Mouse (Mus musculus) megakaryocyte progenitor cell, adult 5-6 weeks (primary cell): ENCODE data around the gene Sgsm2. TPM values are rescaled to one million over a fixed set of nuclear protein-coding genes. Genes with fewer than 3 reads are reported as not detected.

ENCODE experiments used
- ATAC-seq: replicated peaks from 2 replicates; pipeline ENCODE4 v1.8.0; 2016; ENCODE audit warnings: mild to moderate bottlenecking, moderate TSS enrichment, inconsistent platforms; ENCODE audit not compliant: poor library complexity
- total RNA-seq, 2 experiments: library from RNA; stranded (forward) in 1 of 2; stranded (reverse) in 1 of 2; fragments of 157-497, 149-512 nt in 1 of 2; fragments of 200-1000 nt in 1 of 2; gene quantifications; 2 replicates each; pipeline versions ENCODE4 v1.2.3 to v1.2.4; 2015 to 2017

Sgsm2 gene
- total RNA-seq, 2 experiments from 2014 or later = 4.5 to 6.9 TPM

DNA sequence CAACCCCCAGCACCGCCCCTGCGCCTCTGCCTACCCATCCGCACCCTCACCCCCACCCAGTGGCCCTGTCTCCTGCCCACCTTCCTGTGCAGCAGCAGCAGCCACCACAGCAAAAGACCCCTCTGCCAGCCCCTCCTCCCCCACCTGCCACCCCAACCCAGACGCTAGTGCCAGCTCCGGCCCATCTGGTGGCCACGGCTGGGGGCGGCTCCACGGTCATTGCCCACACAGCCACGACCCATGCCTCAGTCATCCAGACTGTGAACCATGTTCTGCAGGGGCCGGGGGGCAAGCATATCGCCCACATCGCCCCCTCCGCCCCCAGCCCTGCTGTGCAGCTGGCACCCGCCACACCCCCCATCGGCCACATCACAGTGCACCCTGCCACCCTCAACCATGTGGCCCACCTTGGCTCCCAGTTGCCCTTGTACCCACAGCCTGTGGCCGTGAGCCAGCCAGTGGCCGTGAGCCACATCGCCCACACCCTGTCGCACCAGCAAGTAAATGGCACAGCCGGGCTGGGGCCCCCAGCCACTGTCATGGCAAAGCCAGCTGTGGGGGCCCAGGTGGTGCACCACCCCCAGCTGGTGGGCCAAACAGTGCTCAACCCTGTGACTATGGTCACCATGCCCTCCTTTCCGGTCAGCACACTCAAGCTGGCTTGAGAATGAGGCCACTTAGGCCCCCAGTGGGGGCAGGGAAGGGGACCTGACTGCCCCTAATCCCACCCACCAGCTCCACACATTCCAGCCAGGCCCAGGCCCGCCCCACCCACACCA is 54.0 kb downstream of the Sgsm2 start:
- ATAC-seq = no peak

DNA sequence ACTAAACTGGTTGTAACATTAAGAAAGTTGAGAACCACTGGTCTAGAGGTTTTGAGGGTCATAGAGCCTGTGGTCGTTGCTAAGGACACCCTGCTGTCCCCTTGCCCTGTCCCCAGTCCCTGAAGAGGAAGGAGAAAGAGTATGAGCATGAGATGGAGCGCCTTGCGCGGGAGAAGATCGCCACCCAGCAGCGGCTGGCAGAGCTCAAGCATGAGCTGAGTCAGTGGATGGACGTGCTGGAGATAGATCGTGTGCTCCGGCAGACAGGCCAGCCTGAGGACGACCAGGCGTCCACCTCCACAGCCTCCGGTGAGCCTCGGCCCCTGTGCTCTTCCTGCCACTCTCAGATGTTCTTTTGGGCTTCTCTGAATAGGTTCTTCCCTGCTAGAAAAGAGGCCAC is 54.8 kb downstream of the Sgsm2 start:
- no peak for ATAC-seq

DNA sequence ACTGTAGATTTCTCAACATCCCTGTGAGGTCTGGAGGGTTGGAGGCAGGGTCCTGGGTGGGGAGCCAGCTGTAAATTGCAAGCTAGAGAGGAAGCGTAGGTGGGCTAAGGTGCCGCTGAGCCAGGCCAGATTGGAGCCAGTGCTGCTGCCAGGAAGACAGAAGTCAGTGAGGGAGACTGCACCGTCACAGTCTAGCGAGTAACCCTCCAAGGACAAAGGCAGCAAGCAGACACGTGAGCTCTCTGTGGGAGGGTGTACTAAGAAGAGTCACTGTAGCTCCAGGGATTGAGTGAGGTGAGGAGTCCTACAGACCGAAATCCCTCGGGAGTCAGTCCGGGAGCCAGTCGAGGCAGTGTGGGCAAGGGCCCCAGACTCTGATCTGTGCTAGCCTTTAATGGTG is 55.5 kb downstream of the Sgsm2 start:
- ATAC-seq = no peak

DNA sequence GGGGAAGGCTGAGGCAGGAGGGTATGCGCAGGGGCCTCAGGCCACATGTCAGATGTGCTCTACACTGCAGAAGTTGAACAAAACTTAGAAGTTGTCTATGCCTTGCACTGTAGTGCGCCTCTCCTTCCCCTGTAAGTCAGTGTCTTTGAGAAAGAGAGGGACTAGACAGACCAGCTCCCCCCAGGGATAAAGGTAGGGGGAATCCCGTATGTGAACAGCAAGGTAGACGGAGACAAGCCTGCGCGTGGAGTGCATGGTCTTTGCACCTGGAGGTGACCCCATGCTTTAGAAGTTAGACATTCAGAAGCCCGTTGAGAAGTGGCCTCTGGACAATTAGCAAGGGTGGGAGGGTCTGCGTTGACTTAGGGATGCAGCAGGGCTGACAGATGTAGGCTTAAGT is 56.1 kb downstream of the Sgsm2 start:
- ATAC-seq = no peak

DNA sequence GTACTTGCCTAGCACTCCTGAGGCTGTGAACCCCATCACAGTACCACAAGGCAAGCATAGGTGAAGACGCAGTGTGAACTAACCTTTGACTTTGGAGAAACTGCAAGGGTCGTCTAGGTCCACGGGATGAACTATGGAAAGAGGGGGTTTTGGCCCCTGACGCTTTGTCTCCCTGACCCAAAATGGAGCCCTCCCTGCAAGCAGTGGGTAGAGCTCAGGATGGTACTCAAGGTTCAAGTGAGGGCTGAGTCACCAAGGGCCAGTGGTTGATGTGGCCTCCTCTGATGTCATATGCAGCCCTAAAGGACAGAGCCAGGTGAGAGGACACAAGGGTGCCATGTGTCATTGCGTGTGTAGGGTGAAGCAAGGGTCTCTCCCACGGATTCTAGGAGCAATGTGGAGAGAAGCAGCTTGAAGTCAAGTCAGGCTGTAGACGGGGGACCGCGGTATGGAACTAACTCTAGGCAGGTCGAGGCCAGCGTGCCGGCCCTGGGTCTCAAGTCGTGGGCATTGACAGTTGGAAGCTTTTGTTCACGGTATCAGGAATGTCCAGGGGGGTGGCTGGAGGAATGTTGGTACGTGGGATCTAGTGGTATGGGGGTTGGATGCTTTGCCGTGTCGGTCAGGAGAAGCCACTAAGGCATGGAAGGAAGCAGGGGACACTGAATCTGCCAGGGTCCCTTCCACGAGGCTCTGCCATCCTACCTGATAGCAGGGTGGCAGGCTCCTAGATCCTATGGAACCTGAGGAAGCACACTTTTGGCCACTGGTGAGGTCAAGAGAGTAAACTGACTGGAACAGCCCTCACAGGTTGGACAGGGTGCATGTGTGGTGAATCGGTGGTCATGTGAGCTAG is 56.8 kb downstream of the Sgsm2 start:
- no peak for ATAC-seq

DNA sequence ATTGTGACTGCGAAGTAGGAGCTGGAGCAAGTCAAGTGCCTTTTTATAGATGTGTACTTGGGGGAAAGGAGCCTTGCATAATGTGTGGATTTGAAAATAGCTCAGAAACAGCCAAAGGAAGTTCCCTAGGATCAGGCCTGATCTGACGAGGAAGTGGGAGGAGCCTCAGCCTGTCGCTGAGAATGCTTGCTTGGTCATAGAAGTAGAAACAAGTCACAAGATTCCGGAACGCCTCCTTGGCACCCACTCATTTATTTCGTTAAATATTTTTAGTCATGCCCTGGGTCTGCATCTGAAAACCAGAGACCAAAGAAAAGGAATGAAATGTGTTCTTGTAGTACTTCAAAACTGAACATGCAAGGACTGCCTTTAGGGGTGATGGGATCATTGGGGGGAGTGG is 57.9 kb downstream of the Sgsm2 start:
- peak; percentile 36 for ATAC-seq

DNA sequence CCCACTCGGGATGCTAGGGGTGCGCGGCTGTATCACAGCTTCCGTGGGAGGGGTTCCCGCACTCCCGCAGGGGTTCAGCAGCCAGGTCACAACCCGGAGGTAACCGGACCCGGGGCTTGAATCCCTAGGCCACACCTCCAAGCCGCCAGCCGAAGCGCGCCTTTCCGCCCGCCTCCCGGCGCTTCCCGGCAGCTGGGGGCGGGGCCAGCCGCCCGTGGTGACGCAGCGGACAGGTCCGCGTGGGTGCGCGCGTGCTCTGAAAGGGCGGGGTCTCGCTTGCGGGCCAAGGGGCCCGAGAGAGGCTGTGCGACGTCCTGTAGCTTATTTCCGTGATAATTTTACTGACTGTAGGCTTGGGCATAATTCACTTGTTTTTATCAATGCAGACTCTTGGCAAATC is 58.4 kb downstream of the Sgsm2 start:
- peak; percentile 58 for ATAC-seq

DNA sequence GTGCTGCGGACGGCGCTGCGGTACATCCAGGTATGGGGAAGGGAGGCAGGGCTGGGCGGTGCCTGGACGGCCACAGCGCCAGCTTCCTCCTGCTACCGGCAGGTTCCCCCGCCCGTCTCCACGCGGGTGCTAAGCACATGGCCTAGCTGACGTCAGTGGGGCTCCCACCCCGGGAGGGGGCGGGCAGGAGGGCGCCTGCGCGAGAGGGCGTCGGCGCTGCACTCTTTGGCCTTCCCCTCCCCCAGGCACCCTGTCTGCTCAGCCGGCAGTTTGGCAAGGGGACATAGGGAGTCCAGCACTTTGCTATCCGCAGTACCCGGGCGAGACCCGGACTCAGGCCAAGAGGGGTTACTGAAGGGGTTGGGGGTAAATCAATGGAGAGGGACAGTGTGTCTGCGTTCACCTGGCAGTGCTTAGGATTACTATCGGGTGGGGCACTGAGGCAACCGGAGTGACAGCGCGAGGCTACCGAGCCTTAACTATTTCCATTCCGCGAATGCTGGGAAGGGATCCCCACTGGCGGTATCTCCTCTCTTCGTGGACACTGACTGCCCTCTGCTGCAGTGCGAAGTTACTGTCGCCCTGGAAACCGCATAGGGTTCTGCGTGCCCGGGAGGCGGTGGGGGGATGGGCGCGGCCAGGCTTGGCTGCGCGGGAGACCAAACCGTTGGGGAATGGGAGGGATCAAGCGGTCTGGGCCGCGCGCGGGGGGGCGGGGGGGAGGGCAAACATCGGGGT is 59.0 kb downstream of the Sgsm2 start:
- peak; percentile 68 for ATAC-seq

DNA sequence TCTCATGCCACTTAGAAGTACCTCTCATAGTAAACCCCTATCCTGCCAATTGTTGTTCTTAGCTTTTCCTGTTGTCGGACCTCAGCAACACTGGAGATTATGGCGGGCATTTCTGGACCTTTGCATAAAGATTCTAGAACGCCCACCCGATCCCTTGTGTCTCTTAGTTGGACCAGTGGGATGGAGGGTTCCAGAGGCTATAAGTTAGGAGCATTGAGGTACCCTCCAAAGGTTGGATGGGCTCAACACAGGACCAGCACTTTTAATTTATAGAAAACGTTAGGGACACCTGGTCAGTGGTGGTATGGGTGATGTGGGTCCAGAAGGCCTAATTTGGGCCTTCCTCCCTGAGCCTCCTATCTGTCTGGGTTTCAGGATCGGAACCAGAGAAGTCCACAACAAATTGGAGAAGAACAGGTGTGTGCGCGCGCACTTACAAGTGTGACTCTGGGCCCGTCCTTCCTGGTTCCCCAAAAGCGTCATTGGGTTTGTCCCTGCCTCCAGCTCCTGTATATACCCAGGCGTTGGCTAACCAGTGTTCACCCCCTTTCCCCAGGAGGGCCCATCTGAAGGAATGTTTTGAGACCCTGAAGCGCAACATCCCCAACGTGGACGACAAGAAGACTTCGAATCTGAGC is 59.7 kb downstream of the Sgsm2 start:
- ATAC-seq = peak; percentile 14

DNA sequence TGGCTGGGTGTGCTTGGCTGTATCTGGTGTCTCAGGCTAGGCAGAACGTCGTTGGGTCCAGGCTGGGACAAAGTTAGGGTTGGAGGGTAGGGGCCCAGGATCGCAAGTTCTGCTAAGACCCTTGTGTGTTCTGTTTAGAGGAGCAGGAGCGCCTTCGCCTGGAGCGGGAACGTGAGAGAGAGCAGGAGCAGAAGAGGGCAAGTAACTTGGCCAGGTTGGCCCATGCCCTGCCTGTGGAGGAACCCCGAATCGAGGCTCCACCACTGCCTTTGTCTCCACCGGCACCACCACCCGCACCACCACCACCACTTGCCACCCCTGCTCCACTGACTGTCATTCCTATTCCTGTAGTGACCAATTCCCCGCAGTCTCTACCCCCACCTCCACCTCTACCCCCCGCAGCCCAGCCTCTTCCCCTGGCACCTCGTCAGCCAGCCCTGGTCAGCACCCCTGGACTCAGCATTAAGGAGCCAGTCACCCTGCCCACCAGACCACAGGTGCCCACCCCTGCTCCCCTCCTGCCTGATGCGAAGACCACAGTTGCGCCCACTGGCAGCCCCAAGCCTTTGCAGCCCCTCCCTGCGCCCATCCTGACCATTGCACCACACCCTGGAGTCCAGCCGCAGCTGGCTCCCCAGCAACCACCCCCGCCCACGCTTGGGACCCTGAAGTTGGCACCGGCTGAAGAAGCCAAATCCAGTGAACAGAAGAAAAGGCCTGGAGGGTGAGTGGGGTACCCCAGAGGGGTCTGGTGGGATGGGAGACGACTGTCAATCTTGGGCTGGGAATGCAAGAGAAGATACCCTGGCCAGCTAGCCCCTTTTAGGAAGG is 60.4 kb downstream of the Sgsm2 start:
- ATAC-seq = no peak

DNA sequence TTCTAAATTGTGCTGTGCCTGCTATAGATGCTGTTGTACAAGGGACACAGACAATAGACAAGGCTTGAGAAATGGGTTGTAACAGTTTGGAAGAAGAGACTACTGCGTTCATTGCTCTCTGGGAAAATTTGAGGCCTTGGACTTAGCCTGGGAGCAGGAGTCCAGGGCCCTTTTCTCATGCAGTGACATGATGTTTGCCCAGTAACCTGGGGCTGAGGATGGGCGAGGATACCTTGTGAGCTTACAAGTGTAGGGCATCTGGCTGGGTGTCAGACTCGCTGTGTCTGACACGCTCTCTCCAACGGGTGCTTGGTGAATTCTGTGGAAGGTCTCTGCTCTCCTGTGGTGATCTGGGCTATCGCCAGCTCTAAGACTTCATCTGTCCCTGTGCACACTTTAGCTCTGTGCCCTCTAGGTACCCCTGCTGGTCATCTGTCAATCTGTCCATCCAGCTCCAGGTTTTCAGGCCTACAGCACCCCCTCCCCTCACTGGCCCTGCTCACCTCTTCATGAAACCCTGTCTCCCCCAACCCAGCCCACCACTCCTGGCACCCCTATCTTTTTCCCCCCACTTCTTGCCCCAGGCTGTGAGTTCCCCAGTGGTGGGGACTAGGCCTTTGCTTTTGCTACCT is 61.2 kb downstream of the Sgsm2 start:
- no peak for ATAC-seq

DNA sequence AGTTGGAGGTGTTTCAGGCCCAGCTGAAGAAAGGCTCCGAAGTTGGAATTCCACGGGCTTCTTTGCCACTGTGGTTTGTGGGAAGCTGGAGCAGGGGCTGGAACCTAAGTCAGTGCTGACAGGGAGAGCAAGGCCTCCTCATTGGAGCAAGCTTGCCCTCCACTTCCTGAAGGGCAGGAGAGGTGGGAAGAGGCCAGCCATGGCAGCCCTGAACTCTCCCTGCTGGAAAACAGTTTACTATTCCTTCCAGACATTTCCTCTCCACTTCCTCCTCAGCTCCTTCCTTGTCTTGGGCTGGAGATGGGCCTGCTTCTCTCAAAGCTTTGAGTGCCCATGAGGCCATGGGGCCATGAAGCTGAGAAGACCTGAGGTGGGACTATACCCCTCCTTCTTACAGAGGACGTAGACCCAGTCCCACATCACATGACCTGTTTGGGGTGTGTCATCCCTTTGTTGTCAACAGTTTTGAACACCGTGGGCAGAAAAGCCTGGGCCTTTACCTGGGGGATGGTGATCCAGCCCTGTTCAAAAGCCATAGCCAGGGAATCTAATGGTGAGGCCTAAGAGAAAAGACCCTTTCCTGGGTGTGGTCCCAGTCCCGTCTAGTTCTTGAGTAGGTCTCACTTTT is 62.1 kb downstream of the Sgsm2 start:
- no peak for ATAC-seq

DNA sequence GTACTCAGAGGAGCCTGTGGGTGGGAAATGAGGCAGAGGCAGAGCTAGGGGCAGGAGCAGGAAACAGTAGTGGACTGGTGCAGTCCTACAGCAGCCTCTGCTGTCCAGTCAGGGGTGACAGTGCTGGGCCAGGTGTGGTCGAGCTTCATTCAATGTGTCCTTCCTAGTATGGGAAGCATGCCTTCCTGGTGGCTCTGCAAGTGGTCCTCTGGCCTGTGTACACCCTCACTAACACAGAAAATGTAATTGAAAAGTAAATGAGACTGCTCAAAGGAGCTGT is 62.6 kb downstream of the Sgsm2 start:
- no peak for ATAC-seq

DNA sequence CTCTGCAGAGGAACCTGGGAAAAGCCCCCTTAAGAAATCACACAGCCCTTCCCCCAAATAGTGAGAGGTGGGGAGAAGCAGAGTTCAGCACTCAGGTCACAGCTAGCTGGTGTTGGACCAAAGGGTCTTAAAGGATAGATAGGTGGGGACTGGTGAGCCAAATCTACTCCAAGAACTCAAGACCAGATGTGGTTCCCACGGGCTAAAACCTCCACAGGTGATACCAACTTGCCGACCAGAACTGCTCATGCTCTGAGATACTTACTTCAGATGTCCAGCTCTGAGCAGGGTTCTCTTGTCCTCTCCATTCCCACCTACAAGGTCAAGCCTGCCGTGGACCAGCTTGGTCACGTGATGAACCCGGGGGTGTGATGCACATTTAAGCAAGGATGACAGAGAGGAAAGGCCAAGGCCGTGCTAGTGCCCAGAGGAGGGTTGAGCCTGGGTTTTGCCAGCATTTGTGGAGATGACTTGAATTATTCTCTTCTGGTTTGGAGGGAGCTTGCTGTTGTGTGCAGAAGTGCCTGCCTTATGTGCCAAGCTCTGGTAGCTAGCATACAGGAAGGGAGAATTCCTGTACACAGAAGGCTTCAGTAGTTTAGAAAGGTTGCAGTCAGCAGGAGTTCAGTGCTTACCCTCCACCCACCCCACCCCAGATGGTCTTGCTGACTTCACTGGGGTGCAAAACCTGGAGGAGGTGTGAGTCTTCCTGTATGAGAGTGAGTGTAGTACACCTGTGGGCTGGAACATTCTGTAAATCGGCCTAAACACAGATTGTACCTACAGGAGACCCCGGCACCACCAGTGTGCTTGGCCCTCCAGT is 63.1 kb downstream of the Sgsm2 start:
- no peak for ATAC-seq

DNA sequence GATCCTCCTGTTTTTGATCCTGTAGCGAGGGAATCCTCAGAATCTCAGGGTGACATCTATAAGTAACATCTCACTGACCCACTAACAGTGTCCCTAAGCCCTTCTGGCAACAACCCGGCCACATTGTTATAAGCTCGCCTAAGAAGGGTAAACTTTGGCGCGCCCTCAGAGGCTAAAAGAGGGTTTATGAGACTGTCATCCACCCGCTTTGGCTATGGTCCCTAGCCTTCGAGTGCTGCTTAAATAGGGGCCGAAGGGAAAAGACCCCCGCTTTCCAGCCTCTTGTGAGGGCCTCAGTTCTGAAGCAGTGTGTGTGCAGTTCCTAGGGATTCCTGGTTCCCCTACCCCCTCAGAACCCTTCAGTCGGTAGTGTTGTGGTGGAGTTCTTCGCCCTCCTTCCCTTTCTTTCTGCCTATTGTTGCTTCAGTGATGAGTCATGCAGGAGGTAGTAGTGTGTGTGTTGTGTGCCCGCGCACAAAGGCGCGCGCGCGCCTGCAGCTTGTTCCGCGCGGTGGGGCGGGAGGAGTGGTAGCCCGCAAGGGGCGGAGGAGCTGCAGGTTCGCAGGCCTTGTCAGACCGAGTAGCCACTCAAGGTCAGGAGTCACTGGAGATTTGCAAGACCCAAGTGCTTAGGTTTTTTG is 64.2 kb downstream of the Sgsm2 start:
- peak; percentile 16 for ATAC-seq

DNA sequence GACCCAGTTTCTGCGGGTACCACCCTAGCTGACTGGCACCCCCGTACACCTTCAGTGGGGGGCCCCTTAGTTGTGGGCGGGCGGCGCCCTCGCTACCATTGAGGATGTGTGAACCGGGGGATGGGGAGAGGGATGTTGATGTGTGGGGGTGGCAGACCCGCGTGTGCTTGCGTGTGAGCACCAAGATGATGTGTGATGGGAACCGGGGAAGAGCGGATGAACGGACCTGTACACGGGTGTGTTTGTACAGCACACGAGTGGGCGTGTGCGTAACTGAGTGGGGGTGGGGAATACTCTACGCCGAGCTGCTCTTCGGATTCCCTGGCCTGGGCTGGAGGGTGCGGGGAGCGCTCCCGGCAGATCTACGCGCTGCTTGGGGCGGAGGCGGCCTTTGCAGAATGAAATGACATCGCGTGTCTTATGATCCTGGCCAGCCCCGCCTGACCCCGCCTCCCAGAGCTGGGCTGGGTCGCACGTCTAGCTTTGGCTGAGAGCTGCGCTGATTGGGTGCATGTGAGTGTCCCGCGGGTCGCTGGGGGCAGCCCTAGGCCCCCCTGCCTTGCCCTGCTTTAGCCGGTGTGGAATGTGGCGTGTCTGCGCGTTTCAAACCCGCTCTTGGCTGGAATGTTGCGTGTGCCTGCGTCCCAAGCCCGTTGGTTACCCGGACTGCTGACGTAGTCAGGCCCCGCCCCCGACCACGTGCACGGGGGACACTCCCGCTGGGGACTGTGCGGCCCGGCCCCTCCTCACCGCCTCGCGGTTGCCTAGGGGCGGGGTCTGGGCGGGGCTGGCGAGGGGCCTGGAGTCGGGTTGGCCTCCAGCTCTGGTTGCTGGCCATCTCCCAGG is 65.0 kb downstream of the Sgsm2 start:
- ATAC-seq = peak; percentile 43

DNA sequence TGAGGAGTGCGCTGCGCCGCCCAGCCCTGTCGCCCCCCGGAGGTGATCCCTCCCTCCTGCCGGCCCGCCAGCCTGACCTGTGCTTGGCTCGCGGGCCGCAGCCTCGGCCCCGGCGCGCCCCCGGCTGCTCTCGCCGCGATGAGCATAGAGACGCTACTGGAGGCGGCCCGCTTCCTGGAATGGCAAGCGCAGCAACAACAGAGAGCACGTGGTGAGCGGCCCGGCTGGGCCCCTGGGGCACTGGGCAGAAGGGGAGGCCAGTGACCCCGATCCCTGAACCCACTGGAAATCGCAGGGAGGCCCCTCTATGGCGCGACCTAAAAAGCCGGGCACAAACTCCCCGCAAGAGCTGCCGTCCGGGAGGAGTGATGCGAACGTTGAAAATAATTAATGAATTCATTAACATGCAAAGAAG is 65.7 kb downstream of the Sgsm2 start:
- no peak for ATAC-seq
